Mouse (Mus musculus): ENCODE results near the gene Pld3.

DNA sequence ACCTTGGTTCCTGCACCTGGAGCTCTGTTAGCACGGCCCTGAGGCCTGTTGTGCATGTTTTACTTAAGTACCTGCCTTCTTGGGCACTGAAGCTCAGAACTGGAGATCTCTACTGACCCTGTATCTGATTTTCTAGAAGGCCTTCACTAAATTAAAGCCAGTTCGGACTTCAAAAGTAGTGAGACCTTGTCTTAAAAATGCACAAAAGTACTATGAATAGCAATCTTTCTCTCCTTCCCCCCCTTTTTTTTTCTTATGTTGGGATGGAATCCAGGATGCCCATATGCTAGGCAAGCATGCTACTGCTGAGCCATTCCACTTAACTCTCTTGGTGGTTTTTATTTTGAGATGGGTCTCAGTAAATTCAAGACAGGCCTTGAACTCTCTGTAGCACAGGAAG lies 49.1 kb upstream of the Pld3 start:
- TF ChIP-seq CTCF (IDR thresholded peaks at IDR 0.05; ENCODE audit: low read depth) (no peak), EP300 (IDR thresholded peaks at IDR 0.05; ENCODE audit: low read depth) (no peak)
